Comparison of ENCODE assay signal across 17 mouse cellular contexts in the genomic region with DNA sequence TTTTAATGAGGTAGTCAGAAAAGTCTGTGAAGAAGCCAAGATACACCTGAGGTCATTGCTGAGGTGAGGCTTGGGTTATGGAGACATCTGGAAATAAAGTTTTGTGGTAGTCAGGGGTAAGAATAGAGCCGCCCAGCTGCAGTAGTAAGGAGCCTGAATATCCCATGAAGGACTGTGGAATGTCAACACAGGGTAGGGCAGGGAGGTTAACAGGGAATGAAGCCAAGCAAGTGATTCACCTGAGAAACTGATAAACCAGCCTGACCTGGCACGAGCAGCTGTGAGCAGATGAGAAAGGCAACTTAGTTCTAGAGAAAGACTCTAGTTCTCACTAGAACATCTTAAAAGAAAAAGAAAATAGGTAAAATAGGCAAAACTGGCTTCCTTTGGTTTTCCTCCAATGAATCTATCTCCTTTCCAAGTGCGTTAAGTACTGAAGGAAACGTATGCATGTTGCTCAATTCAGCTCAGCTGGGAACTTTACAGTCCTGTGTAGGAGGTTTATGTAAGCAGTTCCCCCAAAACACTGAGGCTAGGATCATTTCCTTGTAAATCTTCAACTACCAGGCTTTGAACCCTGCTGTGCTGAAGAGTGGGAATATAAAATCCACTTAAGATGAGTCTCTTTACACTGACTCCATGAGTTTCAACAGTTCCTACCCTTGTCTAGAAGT.
"Had no signal": no experiment of that assay in that cellular context is flagged by ENCODE, and none has a peak within 500 bp of the region (broad histone marks: within the 10 kb centered on the region; RNA-seq: fewer than 3 reads in every experiment).

No protein-coding gene starts in this region.

- H3K4me1 ChIP-seq: liver, embryonic 13.5 days; megakaryocyte, embryonic 14.5 days; midbrain, embryonic 15.5 days; neural tube, embryonic 13.5 days had no signal

- DNase-seq: kidney, adult 18-20 months; kidney, postnatal 10 days; kidney, postnatal 4 days; left cerebral cortex, postnatal 4 days; liver, embryonic 13.5 days; liver, postnatal 0 days; retina, postnatal 1 day; right cerebral cortex, postnatal 4 days; thymus, adult 2 months; thymus, postnatal 25 days had no signal

- H3K4me3 ChIP-seq: liver, embryonic 13.5 days; megakaryocyte, embryonic 14.5 days; midbrain, embryonic 15.5 days; neural tube, embryonic 13.5 days had no signal

- H3K27me3 ChIP-seq: liver, embryonic 13.5 days; megakaryocyte, embryonic 14.5 days; midbrain, embryonic 15.5 days; neural tube, embryonic 13.5 days had no signal

- H3K27ac ChIP-seq: liver, embryonic 13.5 days; macrophage; midbrain, embryonic 15.5 days; neural tube, embryonic 13.5 days had no signal

- H3K9ac ChIP-seq: liver, embryonic 13.5 days; liver, postnatal 0 days; midbrain, embryonic 15.5 days; neural tube, embryonic 13.5 days had no signal

- H3K4me2 ChIP-seq: liver, embryonic 13.5 days; midbrain, embryonic 11.5 days; midbrain, embryonic 15.5 days; neural tube, embryonic 13.5 days had no signal

- H3K36me3 ChIP-seq: liver, embryonic 13.5 days; midbrain, embryonic 15.5 days; neural tube, embryonic 13.5 days had no signal

- ATAC-seq: hindbrain, embryonic 16.5 days; inflammation-experienced regulatory T-cells, adult 6 months; liver, postnatal 0 days; midbrain, embryonic 15.5 days had no signal

- H3K9me3 ChIP-seq: liver, embryonic 13.5 days; megakaryocyte, embryonic 14.5 days; midbrain, embryonic 15.5 days; neural tube, embryonic 13.5 days had no signal
